Mouse (Mus musculus) kidney, adult 2 months (tissue): ENCODE data around the gene Casp3. TPM values are rescaled to one million over a fixed set of nuclear protein-coding genes. Genes with fewer than 3 reads are reported as not detected.
"Not testable (repeated sequence)": the region's sequence is repeated elsewhere in the genome, so short reads cannot be mapped to it uniquely, and the experiment has no call there.

Source experiments
- DNase-seq: peaks from one replicate; pipeline ENCODE4 v3.0.0; 2021
- H3K27ac ChIP-seq: fragments of 200-500 bp; 2 replicates; pipeline ENCODE4 v1.5.1; 2012; ENCODE audit warnings: low read depth, low read length, control low read depth, inconsistent platforms; ENCODE audit not compliant: insufficient read depth
- H3K27me3 ChIP-seq: fragments of 200-500 bp; replicated peaks from 2 replicates; pipeline ENCODE4 v1.6.1; 2012; ENCODE audit warnings: mild to moderate bottlenecking, moderate library complexity, low read length, inconsistent platforms; ENCODE audit not compliant: control insufficient read depth, insufficient read depth
- H3K36me3 ChIP-seq: fragments of 200-500 bp; 2 replicates; pipeline ENCODE4 v1.6.1; 2012; ENCODE audit warnings: mild to moderate bottlenecking, moderate library complexity, low read length, inconsistent platforms; ENCODE audit not compliant: control insufficient read depth, insufficient read depth
- H3K4me1 ChIP-seq: fragments of 200-500 bp; 2 replicates; pipeline ENCODE4 v1.6.1; 2011; ENCODE audit warnings: low read length; ENCODE audit not compliant: control insufficient read depth, insufficient read depth
- H3K4me3 ChIP-seq: fragments of 200-500 bp; 2 replicates; pipeline ENCODE4 v1.5.1; 2011; ENCODE audit warnings: mild to moderate bottlenecking, low read depth, low read length, control low read depth; ENCODE audit not compliant: insufficient read depth
- CTCF ChIP-seq: fragments of 200-500 bp; conservative IDR thresholded peaks from 2 replicates; pipeline ENCODE4 v1.5.1; 2011; ENCODE audit warnings: low read depth, mild to moderate bottlenecking, control low read depth, low read length, moderate library complexity, mixed read lengths; ENCODE audit not compliant: insufficient read depth, insufficient read length
- POLR2A ChIP-seq: fragments of 200-500 bp; IDR thresholded peaks from one replicate; pipeline ENCODE4 v1.6.1; 2011; ENCODE audit warnings: low read depth, low read length, control low read depth
- WGBS: fragments of 180-500 bp; shearing (Covaris S2); methylation state at CpG from one replicate; pipeline ENCODE4 v1.1.7; 2018; 5-methylcytosine and 5-hydroxymethylcytosine counted together
- polyA plus RNA-seq: library from polyadenylated mRNA; depleted of rRNA; stranded (reverse); fragments of >200 nt; gene quantifications from 2 replicates; pipeline ENCODE4 v1.2.3, GENCODE M21; 2012

The Casp3 gene
- polyA plus RNA-seq, 1 experiment, result 9.2 TPM

- Histone ChIP-seq H3K27ac (no peak overlapping the region), H3K4me3 (no peak overlapping the region), H3K27me3 (no peaks in the 10 kb centered on the region), H3K36me3 (no peaks in the 10 kb centered on the region; the same call in 1 of the 2 replicates), H3K4me1 (no peaks in the 10 kb centered on the region)
- WGBS, result 97% methylated on average over 9 of the region's 9 CpGs
- no peak for DNase-seq
- TF ChIP-seq CTCF (no peak), POLR2A (no peak)
These were observed 38.3 kb upstream of the Casp3 start for GRCm38 (mm10) chr8:46578794-46579193.

GRCm38 (mm10) chr8:46584328-46584727 is 32.8 kb upstream of the Casp3 start:
- DNase-seq, H3K4me3 ChIP-seq, H3K27me3 ChIP-seq, H3K4me1 ChIP-seq, H3K27ac ChIP-seq, H3K36me3 ChIP-seq: not testable (repeated sequence)
- WGBS, result 81% methylated on average over 4 of the region's 4 CpGs

DNA sequence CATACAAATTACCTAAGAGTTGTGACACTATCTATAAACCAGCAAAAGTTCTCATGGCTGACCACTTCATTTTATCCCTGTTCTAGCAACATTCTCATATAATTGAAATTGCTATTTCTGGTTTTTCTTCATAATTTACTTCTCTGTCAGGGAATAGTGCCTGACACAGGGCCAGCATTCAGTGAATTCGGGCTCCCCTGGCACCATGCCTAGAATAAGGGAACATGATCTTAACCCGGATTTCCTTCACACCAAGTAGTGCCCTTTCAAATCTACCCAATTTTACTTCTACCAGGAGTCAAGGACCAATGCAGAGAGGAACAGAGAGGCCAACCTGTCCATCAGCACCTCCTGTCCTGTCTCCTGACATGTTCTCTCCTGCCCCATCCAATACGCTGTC is 31.5 kb upstream of the Casp3 start:
- TF ChIP-seq CTCF, result no peak
- TF ChIP-seq POLR2A, result no peak
- Histone ChIP-seq H3K4me1 (no peaks in the 10 kb centered on the region), H3K4me3 (no peak overlapping the region), H3K27me3 (no peaks in the 10 kb centered on the region), H3K36me3 (no peaks in the 10 kb centered on the region), H3K27ac (no peak overlapping the region)
- no peak for DNase-seq
- WGBS, result 52% methylated on average over 3 of the region's 3 CpGs

DNA sequence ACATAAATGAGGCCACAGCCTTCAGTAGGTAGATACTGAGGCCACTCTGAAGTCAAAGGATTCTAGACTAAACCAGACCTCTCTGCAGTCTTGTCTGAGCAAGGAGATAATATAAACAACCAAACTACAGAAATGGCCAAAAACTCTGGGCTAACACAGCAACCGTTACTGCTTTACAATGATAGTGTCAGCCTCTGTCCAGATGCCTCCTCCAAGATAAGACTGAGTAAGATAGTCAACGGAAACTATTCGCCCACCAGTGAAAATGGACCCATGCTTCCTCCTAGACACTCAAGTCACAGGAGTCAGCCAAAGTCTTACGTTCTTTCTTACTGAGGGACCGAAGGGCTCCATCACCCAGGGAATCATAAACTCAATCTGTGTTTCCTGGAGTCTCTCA is 29.2 kb upstream of the Casp3 start:
- Histone ChIP-seq H3K4me3 (no peak overlapping the region), H3K27me3 (no peaks in the 10 kb centered on the region), H3K27ac (no peak overlapping the region), H3K4me1 (no peaks in the 10 kb centered on the region), H3K36me3 (no peaks in the 10 kb centered on the region)
- WGBS, result 91% methylated on average over 5 of the region's 5 CpGs
- no peak for DNase-seq
- no peak for TF ChIP-seq POLR2A
- no peak for TF ChIP-seq CTCF

- no peak for TF ChIP-seq POLR2A
- TF ChIP-seq CTCF, result no peak
- no peak for DNase-seq
- Histone ChIP-seq H3K27me3 (no peaks in the 10 kb centered on the region), H3K27ac (no peak overlapping the region), H3K4me1 (no peaks in the 10 kb centered on the region), H3K4me3 (no peak overlapping the region), H3K36me3 (no peaks in the 10 kb centered on the region)
- 98% methylated on average over 2 of the region's 2 CpGs for WGBS
These were observed 28.4 kb upstream of the Casp3 start for GRCm38 (mm10) chr8:46588663-46589062.

- 83% methylated on average over 8 of the region's 8 CpGs for WGBS
- Histone ChIP-seq H3K27me3 (no peaks in the 10 kb centered on the region), H3K4me1 (peaks cover 4% of the 10 kb centered on the region; the same call in 1 of the 2 replicates), H3K27ac (no peak overlapping the region), H3K36me3 (no peaks in the 10 kb centered on the region), H3K4me3 (no peak overlapping the region)
- TF ChIP-seq POLR2A (no peak), CTCF (no peak)
- DNase-seq, result no peak
These were observed 24.0 kb upstream of the Casp3 start for GRCm38 (mm10) chr8:46593067-46593466.

DNA sequence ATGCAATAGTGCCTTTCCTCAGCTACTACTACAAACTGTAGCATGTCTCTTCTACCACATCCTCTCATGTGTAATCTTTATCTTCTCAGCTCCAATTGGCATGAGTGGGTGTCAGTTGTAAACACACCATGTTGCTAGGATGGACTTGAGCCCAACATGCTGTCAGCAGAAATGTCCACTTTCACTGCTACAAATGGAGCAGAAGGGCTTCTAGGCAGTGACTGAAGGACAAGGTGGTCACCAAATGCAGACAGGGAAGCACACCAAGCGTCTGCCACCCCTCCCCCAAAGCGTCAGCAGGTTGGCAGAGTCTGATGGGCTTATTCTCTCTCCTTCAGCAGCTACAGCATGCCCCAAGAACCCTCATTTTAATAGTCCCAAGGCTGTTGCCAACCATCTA is 23.3 kb upstream of the Casp3 start:
- 88% methylated on average over 2 of the region's 2 CpGs for WGBS
- no peak for TF ChIP-seq POLR2A
- no peak for TF ChIP-seq CTCF
- Histone ChIP-seq H3K36me3 (no peaks in the 10 kb centered on the region), H3K4me3 (no peak overlapping the region), H3K4me1 (peaks cover 4% of the 10 kb centered on the region; the same call in 1 of the 2 replicates), H3K27ac (no peak overlapping the region), H3K27me3 (no peaks in the 10 kb centered on the region)
- DNase-seq, result no peak

- peak; percentile 85 for DNase-seq
- Histone ChIP-seq H3K27ac (no peak overlapping the region), H3K36me3 (no peaks in the 10 kb centered on the region), H3K27me3 (no peaks in the 10 kb centered on the region), H3K4me3 (no peak overlapping the region), H3K4me1 (peaks cover 4% of the 10 kb centered on the region; the same call in 1 of the 2 replicates)
- 78% methylated on average over 2 of the region's 2 CpGs for WGBS
- TF ChIP-seq POLR2A, result no peak
These were observed 21.5 kb upstream of the Casp3 start for GRCm38 (mm10) chr8:46595593-46595992.
